Mouse (Mus musculus): ENCODE data around the gene Cd2bp2. TPM values are rescaled to one million over a fixed set of nuclear protein-coding genes. Genes with fewer than 3 reads are reported as not detected.

Gene Cd2bp2
- polyA plus RNA-seq (2017; shearing (Covaris generic)), result 89.7 TPM

DNA sequence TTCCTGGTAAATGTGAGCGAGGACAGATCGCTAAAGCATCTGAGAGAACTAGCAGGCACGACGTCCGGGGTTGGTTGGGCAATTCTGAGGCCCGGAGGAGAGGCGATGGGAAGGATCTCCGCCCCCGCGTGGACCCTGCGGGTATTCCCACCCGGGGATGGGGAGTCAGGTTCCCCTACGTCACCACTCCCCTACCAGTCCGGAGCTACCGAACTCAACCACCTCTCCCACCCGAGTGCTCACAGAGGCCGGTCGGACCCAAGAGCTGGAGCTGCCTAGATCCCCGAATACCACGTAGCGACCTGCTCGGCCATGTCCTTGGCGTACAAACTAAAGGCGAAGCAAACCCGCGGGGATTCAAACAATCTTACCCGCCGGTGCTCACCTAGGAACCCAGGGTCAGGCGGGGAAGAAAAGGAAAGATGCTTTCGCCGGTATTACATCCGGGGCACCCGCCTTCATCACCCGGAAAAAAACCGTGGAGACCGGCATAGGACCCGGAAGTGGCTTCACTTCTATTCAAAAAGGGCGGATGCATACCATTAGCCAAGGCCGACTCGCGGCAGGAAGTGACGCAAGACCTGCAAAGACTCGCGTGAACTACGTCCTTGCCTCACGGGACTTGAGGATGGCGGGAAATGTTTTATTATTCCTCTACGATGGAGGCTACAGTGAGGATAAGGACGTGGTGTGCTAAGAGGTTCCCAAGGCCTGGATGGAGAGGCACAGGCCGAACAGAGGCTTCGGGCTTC, at the start of gene Cd2bp2:
Cd2bp2 (minus strand) TSS at position 507 of the 752 bp plus-strand sequence.

DNA sequence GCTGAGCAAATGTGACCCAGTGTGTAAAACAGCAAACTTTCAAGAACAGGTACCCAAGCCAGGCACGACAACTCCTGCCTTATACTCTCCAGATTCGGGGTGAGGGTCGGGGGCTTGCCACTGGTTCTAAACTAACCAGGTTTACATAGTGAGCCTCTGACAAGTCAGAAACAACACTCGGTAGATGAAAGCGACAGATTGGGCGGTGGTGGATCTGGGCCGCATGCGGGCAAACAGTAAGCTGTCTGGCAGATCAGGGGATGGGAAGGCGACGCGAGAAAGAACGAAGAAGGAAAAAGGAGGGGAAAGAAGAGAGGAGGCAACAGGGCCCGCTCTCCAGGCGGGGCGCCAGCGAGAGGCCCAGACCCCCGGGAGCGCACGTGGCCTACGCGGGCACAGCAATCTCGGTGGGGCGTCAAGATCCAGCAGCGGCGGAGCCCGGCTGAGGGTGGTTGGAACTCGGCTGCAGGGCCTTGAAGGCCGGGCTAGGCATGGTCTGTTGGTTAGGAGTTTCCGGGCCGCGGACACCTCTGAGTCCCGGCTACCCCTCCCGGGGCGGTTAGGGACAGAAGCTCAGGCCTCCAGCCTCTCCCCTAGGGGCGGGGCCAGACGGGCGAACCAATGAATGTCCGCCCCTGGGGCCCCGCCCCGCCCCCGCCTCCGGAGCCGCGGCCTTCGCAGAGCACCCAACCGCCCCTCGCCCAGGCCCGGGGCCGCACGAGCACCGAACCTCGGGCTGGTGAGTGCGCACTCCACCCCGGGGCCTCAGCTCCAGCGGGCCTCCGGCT, 48.2 kb upstream of the Cd2bp2 start, which contains the start of gene Zfp771:
Zfp771 (plus strand) TSS at position 405 of the 788 bp plus-strand sequence.

DNA sequence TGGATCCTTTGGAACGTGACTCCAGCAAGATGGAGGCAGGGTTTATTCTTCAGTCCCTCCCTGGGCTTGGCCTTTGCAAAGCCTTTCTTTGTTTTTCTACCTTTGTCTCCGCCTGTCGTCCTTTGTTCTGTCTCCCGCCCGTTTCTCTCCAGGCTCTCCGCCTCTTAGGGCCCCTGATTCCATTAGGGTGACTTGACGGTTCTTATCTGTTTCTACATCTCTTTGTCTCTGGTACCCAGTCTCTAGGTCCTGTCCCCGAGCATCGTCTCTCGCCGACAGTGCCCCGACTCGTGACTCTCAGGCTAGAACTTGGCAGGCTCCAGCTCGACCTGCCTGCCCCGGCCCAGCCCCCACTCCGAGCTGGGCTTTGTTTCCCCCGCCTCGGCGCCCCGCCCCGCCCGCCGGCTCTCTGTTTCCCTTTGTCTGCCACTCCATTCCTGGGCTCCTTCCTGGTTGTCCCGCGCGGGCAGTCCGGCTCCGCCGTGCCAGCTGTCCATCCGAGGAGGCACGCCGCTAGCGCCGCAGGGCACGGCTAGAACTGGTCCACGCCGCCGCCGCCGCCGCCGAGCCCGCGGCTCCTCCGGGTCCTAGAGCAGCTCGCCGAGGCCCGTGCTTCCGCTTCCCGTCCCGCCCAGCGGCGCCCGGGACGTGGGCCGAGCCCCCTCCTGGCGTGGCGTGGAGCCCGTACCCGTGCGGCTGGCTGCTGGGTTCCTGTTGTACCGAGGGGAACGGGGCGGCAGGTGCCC, 36.9 kb upstream of the Cd2bp2 start, which contains the start of the genes Zfp553 and Sept1:
Zfp553 (plus strand) TSS at position 440 of the 746 bp plus-strand sequence.
Sept1 (minus strand) TSS at position 509 of the 746 bp plus-strand sequence.

DNA sequence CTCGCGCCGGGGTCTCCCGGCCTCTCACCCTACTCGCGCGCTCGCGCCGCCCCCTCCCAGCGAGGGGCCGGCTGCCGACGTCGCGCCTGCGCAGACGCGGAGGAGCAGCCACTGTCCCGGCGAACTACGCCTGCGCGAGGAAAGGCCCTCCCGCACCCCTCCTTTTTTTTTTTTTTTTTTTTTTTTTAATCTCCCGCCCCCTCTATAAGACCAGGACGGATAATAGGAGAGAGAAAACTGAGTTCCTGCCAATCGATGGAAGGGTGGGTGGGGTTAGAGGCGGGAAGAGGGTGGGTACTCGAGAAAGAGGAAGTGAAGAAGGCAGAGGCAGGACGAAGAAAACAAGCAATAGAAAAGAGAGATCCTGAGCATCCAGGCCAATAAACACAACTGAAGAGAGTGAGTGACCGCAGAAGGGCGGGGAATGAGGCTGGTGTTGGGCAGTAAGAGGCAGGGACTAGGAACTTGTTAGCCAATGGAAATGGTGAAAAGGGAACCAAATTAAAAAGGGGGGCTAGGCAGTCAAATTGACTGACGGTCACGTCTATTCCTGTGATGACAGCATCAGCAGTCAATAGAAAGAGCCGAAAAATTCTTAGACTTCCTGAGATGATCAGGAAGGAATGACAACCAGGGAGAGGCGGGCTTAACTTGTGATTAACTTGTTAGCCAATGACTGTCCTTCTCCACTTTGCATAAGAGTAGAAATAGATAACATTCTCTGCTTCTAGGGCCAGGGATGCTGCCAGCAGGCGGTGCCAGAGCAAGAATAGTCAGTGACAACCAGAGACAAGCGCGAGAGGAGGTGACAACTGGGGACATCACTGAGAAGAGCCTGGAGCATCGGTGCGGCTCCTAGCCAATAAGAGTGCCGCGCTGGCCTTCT, 12.9 kb upstream of the Cd2bp2 start, which contains the start of gene Mylpf:
Mylpf (plus strand) TSS at position 338 of the 886 bp plus-strand sequence.

DNA sequence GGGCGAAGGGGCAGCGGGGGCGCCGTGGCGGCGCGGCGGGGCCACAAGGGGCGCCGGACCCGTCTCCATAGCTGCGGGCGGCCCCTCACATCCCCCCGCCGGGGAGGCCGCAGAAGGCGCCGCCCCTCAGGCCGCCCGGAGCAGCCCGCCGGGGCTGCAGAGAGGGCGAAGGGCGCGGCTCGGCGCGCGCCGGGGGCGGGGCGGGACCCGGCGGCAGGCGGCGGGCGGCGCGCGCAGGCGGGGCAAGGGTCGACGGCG, 12.4 kb upstream of the Cd2bp2 start, which contains the start of gene Tbc1d10b:
Tbc1d10b (minus strand) TSS at position 174 of the 258 bp plus-strand sequence.

Other genes with a start within 250 kb of the Cd2bp2 start
- not detected for gene Asphd1, start 246.5 kb downstream of the Cd2bp2 start, polyA plus RNA-seq (2017; shearing (Covaris generic))
- 0.65 TPM for gene Sez6l2, start 245.5 kb downstream of the Cd2bp2 start, polyA plus RNA-seq (2017; shearing (Covaris generic))
- gene Cdipt, start 220.1 kb downstream of the Cd2bp2 start, polyA plus RNA-seq (2017; shearing (Covaris generic)), result 358 TPM
- gene Cdiptos, start 220.0 kb downstream of the Cd2bp2 start, polyA plus RNA-seq (2017; shearing (Covaris generic)), result 3.1 TPM
- 61.2 TPM for gene Mvp, start 181.4 kb downstream of the Cd2bp2 start, polyA plus RNA-seq (2017; shearing (Covaris generic))
- gene Pagr1b, start 179.6 kb downstream of the Cd2bp2 start, polyA plus RNA-seq (2017; shearing (Covaris generic)), result 1.2 TPM
- gene Pagr1a, start 178.7 kb downstream of the Cd2bp2 start, polyA plus RNA-seq (2017; shearing (Covaris generic)), result 166 TPM
- gene Gm42742, start 175.0 kb downstream of the Cd2bp2 start, polyA plus RNA-seq (2017; shearing (Covaris generic)), result 47.3 TPM
- gene Prrt2, start 174.8 kb downstream of the Cd2bp2 start, polyA plus RNA-seq (2017; shearing (Covaris generic)), result 27.4 TPM
- gene Maz, start 169.0 kb downstream of the Cd2bp2 start, polyA plus RNA-seq (2017; shearing (Covaris generic)), result 27.5 TPM
- gene Kif22, start 153.6 kb downstream of the Cd2bp2 start, polyA plus RNA-seq (2017; shearing (Covaris generic)), result 16.5 TPM
- not detected for gene Zg16, start 108.7 kb downstream of the Cd2bp2 start, polyA plus RNA-seq (2017; shearing (Covaris generic))
- gene AI467606, start 104.7 kb downstream of the Cd2bp2 start, polyA plus RNA-seq (2017; shearing (Covaris generic)), result 449 TPM
- 19.6 TPM for gene Qprt, start 73.8 kb downstream of the Cd2bp2 start, polyA plus RNA-seq (2017; shearing (Covaris generic))
- 78.6 TPM for gene Spn, start 58.2 kb downstream of the Cd2bp2 start, polyA plus RNA-seq (2017; shearing (Covaris generic))
- 11.7 TPM for gene Tbc1d10b, start 12.4 kb upstream of the Cd2bp2 start, polyA plus RNA-seq (2017; shearing (Covaris generic))
- gene Mylpf, start 12.8 kb upstream of the Cd2bp2 start, polyA plus RNA-seq (2017; shearing (Covaris generic)), result 18.9 TPM
- 26.7 TPM for gene Zfp553, start 37.0 kb upstream of the Cd2bp2 start, polyA plus RNA-seq (2017; shearing (Covaris generic))
- 480 TPM for gene Sept1, start 37.1 kb upstream of the Cd2bp2 start, polyA plus RNA-seq (2017; shearing (Covaris generic))
- 1.8 TPM for gene Zfp771, start 48.2 kb upstream of the Cd2bp2 start, polyA plus RNA-seq (2017; shearing (Covaris generic))
- gene Dctpp1, start 64.7 kb upstream of the Cd2bp2 start, polyA plus RNA-seq (2017; shearing (Covaris generic)), result 36.1 TPM
- gene Sephs2, start 78.0 kb upstream of the Cd2bp2 start, polyA plus RNA-seq (2017; shearing (Covaris generic)), result 31.6 TPM
- 462 TPM for gene Itgal, start 100.2 kb upstream of the Cd2bp2 start, polyA plus RNA-seq (2017; shearing (Covaris generic))
- gene Zfp768, start 149.5 kb upstream of the Cd2bp2 start, polyA plus RNA-seq (2017; shearing (Covaris generic)), result 0.49 TPM
- gene Zfp747, start 180.0 kb upstream of the Cd2bp2 start, polyA plus RNA-seq (2017; shearing (Covaris generic)), result 20.8 TPM
- gene 9130019O22Rik, start 191.1 kb upstream of the Cd2bp2 start, polyA plus RNA-seq (2017; shearing (Covaris generic)), result 9.6 TPM
- 7.4 TPM for gene E430018J23Rik, start 197.6 kb upstream of the Cd2bp2 start, polyA plus RNA-seq (2017; shearing (Covaris generic))
- gene Zfp764, start 210.8 kb upstream of the Cd2bp2 start, polyA plus RNA-seq (2017; shearing (Covaris generic)), result 15.9 TPM
- 52.8 TPM for gene Zfp688, start 226.0 kb upstream of the Cd2bp2 start, polyA plus RNA-seq (2017; shearing (Covaris generic))

Measured in inflammation-experienced regulatory T-cells, adult 16 weeks (primary cell).